Mouse (Mus musculus): ENCODE measurements at regions not wholly inside any gene's neighbourhood (a gene's known extent, or its start where the extent isn't known, plus 50 kb on each side); places are given as distances from the start of the nearest gene placed in this dataset.

- DNase-seq (ENCODE audit: low spot score) = no peak
These were observed 339.1 kb upstream of the Dph6 start for GRCm38 (mm10) chr2:114993882-114994281.

GRCm38 (mm10) chr2:114994691-114995347 is 340.1 kb upstream of the Dph6 start:
- DNase-seq (ENCODE audit: low spot score) = no peak

GRCm38 (mm10) chr2:115013916-115014315 is 359.2 kb upstream of the Dph6 start:
- DNase-seq (ENCODE audit: low spot score) = no peak

GRCm38 (mm10) chr2:115026777-115027176 is 372.0 kb upstream of the Dph6 start:
- no peak for DNase-seq (ENCODE audit: low spot score)

GRCm38 (mm10) chr2:115031134-115031533 is 376.4 kb upstream of the Dph6 start:
- DNase-seq (ENCODE audit: low spot score) = no peak

DNA sequence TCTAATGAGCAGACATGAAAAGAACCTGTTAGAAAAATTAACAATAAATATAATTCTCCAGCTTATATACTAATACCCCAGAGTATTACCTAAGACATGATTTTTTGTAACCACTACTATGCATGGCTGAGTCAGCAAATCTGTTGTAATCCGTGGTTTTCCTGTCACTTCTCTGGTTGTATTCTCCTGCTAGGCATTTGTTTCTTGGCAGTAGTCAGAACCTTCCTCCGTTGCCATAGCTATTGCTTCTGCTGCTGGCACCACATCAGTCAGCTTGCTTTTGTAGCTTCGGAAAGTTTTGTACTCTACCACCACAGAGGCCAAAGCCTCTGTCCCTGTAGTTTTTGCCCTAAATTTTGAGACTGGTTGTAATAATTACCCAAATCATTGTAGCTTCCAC is 381.4 kb upstream of the Dph6 start:
- DNase-seq (ENCODE audit: low spot score) = no peak

- no peak for DNase-seq (ENCODE audit: low spot score)
These were observed 387.6 kb upstream of the Dph6 start for GRCm38 (mm10) chr2:115042299-115042785.

DNA sequence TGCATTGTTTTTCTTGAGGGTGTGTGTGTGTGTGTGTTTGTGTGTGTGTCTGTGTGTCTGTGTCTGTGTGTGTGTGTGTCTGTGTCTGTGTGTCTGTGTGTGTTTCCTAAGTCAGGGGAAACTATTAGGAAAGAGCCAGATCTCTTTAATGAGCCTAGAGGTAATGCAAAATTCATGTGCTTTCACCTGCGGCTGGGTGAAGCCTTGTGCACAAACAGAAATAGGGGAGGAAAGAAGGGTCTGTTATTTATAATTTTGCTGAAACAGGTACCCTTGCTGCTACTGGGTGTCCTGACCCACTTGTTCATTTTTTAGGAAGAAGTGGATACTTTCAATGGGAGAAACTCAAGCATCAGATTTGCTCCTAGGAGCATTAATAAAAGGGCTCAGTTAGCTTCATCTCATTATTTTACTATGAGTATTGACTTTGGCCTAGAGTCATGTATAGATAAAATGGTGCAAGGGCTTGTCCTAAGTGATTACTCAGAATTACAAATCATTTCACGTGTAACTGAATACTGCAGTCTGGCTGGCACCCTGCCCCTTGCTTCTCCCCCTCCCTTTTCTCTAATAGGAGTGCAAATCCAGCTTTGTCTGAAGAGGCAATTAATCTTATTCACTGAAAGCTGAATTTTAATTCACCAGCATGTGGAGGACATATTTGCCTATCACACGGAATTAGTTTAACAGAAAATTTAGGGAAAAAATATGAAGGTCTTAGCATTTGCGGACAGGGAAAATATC is 401.7 kb upstream of the Dph6 start:
- no peak for DNase-seq (ENCODE audit: low spot score)

- no peak for DNase-seq (ENCODE audit: low spot score)
These were observed 402.4 kb upstream of the Dph6 start for GRCm38 (mm10) chr2:115057200-115057599.

DNA sequence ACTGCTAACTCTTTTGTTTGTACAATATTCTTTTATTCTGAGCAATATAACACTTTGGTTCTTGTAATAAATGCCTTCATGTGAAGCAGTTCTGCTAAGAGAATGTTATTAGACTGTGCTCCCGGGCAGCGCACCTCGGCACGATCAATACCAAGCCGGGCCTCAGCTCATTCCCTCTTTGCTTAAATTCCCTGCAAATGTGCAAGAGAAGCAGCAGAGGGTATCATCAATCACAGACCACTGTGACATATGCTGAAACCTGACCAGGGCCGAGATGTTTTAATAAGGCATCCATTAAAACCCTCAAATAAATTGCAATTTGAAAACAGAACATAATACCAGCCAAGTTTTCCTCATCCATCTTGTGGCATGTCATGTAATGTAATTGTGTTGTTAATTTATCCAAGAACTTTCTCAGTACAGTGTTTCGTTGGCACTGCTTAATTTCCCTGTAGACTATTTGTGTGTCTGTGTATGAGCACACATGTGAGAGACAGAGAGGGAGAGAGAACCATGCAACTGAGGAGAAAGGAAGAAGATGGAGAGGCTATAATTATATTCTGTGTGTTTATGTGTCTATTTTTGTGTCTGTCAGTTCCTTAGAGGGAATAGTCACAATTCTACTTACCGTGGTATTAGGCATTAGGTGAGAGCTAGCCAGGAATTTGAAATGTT is 412.9 kb upstream of the Dph6 start:
- no peak for DNase-seq (ENCODE audit: low spot score)

DNA sequence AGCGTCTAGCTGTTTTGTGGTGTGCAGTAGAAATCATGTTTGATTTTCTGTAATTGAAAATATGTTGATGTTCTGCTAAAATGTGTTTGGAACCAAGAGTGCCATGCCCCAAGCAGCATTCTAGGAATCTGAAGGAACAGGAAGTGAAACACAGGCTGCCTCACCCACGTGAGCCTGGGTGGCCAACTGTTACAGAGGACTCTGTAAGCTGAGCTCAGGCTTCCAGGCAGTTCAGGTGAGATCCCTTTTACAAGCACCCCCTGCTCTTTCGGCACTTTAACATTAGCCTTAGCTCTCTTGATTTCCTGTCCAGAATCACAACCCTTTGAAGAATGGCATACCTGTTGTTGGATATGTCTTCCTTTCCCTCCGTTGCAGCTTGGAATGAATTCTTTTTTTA is 414.9 kb upstream of the Dph6 start:
- no peak for DNase-seq (ENCODE audit: low spot score)

GRCm38 (mm10) chr2:115070123-115070522 is 415.4 kb upstream of the Dph6 start:
- DNase-seq (ENCODE audit: low spot score) = no peak

DNA sequence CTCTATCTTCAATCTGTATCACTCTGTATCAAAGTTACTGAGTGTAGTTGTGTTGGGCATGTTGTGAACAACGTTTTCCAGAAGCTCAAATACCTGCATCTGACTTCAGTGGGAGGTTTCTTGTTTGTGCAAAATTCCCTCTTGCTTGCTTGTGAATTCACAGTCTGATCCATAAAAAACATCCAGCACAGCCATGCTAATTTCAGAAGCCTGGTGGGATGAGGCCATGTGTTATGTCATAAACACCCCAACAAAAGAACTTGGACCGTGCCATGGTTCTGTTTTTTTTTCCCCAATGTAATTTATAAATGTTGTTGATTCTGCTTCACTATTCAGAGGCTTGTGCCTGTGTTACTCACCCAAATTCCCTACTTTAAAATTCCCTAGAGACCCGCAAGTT is 415.9 kb upstream of the Dph6 start:
- no peak for DNase-seq (ENCODE audit: low spot score)

DNA sequence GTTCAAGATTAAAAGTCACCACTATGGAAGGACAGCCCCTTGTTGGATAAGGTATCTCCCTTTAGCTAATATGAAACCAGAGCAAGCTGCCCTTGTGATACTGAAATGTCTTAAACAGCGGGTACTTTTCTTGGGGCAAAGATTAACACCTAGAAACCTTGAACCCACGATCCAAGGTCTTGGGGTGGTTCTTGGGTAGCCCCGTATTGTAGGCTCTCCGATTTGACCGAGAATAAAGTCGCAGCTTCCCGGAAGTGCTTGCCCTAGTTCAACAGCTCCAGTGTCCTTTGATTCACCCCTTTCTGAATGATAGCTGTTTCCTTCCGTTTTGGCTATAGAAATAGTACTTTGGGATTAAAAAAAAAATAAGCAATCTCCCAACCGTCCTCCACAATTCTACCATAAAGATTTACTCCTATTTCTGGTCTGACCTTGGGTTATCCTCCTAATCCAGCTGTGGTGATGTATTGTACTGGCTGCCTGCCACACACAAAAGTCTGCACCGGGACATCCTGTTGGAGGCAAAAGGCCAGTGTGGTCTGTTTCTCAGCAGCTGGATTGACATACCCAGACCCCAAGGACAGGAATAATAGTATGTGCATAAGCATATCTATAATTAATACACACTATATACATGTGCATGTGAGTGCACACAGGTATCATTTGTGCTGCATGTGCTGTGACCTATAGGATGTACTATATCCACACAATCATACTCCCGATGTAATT is 427.0 kb upstream of the Dph6 start:
- DNase-seq (ENCODE audit: low spot score) = no peak

- DNase-seq (ENCODE audit: low spot score) = no peak
These were observed 427.6 kb upstream of the Dph6 start for GRCm38 (mm10) chr2:115082292-115082809.

- DNase-seq (ENCODE audit: low spot score) = no peak
These were observed 433.8 kb upstream of the Dph6 start for GRCm38 (mm10) chr2:115088421-115089120.

DNA sequence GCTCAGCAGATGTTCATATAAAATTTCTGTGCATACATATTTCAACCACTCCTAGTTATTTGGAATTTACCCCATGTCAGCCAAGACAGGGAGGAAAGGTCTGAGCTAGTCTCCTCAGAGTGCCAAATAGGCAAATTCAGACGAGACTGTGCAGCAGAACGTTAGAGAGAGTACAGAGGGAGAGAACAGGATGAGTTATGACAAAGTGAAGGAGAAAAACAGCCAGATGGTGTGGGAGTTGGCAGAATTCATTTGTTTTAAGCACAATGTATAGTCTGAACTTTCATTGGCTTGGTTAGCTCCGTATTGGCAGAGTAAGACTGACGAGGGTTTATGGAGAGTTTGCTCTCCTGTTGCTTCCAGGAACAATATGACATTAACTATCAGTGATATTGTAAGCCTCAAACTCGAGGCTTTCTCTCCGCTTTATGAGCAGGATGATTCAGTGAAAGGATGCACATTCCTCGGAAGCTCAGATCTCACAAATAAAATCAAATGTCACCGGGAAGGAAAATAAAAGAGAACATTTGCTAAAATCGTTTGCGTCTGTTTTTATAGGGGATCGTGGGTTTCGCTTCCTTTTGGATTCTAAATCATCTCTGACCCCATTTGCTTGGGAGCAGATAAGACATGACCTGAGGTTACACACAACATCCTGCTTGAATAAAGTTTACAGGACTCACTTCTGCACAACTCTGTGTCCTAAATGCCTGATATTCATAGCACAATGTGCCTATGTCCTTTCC is 435.8 kb upstream of the Dph6 start:
- no peak for DNase-seq (ENCODE audit: low spot score)

GRCm38 (mm10) chr2:115095351-115095750 is 440.6 kb upstream of the Dph6 start:
- DNase-seq (ENCODE audit: low spot score) = no peak

GRCm38 (mm10) chr2:115101501-115101900 is 446.7 kb upstream of the Dph6 start:
- DNase-seq (ENCODE audit: low spot score) = no peak

- DNase-seq (ENCODE audit: low spot score) = no peak
These were observed 461.9 kb upstream of the BC052040 start for GRCm38 (mm10) chr2:115119429-115120205.
